9 mouse cellular contexts compared by ENCODE assay signal in the genomic region with DNA sequence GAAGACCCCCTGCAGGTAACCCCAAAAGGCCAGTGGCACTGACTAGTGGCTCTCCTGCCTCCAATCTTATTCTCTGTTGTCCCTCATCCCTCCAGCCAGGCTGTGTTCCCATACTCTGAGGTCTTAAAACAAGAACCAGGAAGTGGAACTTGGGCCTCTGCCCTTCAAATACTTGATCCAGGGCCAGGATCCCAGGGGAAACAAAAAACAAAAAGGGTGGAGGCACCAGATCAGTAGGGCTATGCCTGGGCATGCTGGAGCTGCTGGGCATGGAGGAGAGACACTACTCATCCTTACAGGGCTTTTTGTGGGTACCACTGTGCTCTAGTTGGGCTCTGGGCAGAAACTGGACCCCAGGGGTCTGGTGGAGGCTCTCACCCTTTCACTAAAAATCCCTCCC. TPM values are rescaled to one million over a fixed set of nuclear protein-coding genes. Genes with fewer than 3 reads are reported as not detected.
DNase-seq lines count a peak whose midpoint lies in the region; ATAC-seq lines count a peak whose summit lies in the region.
"Had no signal": no experiment of that assay in that cellular context is flagged by ENCODE, and none has a peak within 500 bp of the region (broad histone marks: within the 10 kb centered on the region; RNA-seq: fewer than 3 reads in every experiment).

No protein-coding gene starts in this region.

- intact Hi-C loops in left cerebral cortex, postnatal 10 days (cut with DNase I), result no loop called here
- intact Hi-C loops in gastrocnemius, postnatal 14 days (cut with DNase I; ENCODE audit: low total_unique reads), result no loop called here

- DNase-seq in left cerebral cortex, postnatal 10 days (ENCODE audit: extremely low spot score in 1 of 2, low spot score in 2 of 2), result peak; percentile 24 to 70
- DNase-seq in left cerebral cortex, adult 8-10 months (ENCODE audit: low spot score in 2 of 2), result no peak
- DNase-seq in adrenal gland, postnatal 14 days, result peak; percentile 84
- DNase-seq in gastrocnemius, postnatal 14 days, result peak; percentile 60
- DNase-seq in kidney, postnatal 36 days, result peak; percentile 82 to 91
- DNase-seq in ovary, postnatal 10 days (ENCODE audit: low spot score), result peak; percentile 44
- no peak for DNase-seq in embryo, embryonic 11 days

- H3K27ac ChIP-seq in midbrain, embryonic 13.5 days, result no peak overlapping the region
- H3K27ac ChIP-seq: limb, embryonic 12.5 days had no signal

- H3K36me3 ChIP-seq in midbrain, embryonic 13.5 days, result no peaks in the 10 kb centered on the region
- H3K36me3 ChIP-seq: limb, embryonic 12.5 days had no signal

- no peak overlapping the region for H3K9ac ChIP-seq in midbrain, embryonic 13.5 days (replicated peaks)
- H3K9ac ChIP-seq: limb, embryonic 12.5 days had no signal

- H3K4me3 ChIP-seq in midbrain, embryonic 13.5 days (replicated peaks), result no peak overlapping the region

- no peak for ATAC-seq in midbrain, embryonic 13.5 days

- H3K9me3 ChIP-seq in midbrain, embryonic 13.5 days, result no peaks in the 10 kb centered on the region
- H3K9me3 ChIP-seq: limb, embryonic 12.5 days had no signal

- H3K27me3 ChIP-seq in midbrain, embryonic 13.5 days, result peaks cover 18% of the 10 kb centered on the region; the same call in 1 of the 2 replicates

- H3K4me1 ChIP-seq in midbrain, embryonic 13.5 days (replicated peaks), result peaks cover 12% of the 10 kb centered on the region

- H3K4me2 ChIP-seq in midbrain, embryonic 13.5 days (replicated peaks), result no peak overlapping the region

RNA-seq across cellular contexts. Expression of a gene that starts 5.1 kb away (rescaled TPM):
- total RNA-seq in left cerebral cortex, postnatal 10 days (2021), result 10 to 100 TPM; 12.3 to 12.7 TPM
- total RNA-seq in left cerebral cortex, adult 8-10 months (2022), result 10 to 100 TPM; 36.8 to 45.6 (median 41.1) TPM
- 57.9 and 71.2 TPM in 2 replicates for total RNA-seq in adrenal gland, postnatal 14 days (2021)
- 10 to 100 TPM; 13.5 to 16.4 TPM for total RNA-seq in gastrocnemius, postnatal 14 days (2021)
- 2.0 and 2.6 TPM in 2 replicates for polyA plus RNA-seq in midbrain, embryonic 13.5 days (2015; fragmentation: Nextera tagmentation; extraction: Ambion mirVana)

RNA-seq across cellular contexts. Expression of a gene that starts 35.5 kb away (rescaled TPM):
- total RNA-seq in left cerebral cortex, postnatal 10 days (2021), result not detected
- total RNA-seq in left cerebral cortex, adult 8-10 months (2022), result not detected
- total RNA-seq in adrenal gland, postnatal 14 days (2021), result 0.30 TPM in 1 of 2 replicates, not detected in the other
- total RNA-seq in gastrocnemius, postnatal 14 days (2021), result not detected
- 0.08 TPM in 1 of 2 replicates, not detected in the other for polyA plus RNA-seq in midbrain, embryonic 13.5 days (2015; fragmentation: Nextera tagmentation; extraction: Ambion mirVana)
- polyA plus RNA-seq: limb, embryonic 12.5 days had no signal

Comparison
In these comparisons a context has a peak if more than half of its experiments do, and no peak if none do; other contexts are left out.
1. DNase-seq: peak in left cerebral cortex, postnatal 10 days (2 of 2), adrenal gland, postnatal 14 days (single experiment), gastrocnemius, postnatal 14 days (single experiment), kidney, postnatal 36 days (2 of 2) and ovary, postnatal 10 days (single experiment); none in left cerebral cortex, adult 8-10 months (0 of 2) and embryo, embryonic 11 days (single experiment).